In the genomic region with DNA sequence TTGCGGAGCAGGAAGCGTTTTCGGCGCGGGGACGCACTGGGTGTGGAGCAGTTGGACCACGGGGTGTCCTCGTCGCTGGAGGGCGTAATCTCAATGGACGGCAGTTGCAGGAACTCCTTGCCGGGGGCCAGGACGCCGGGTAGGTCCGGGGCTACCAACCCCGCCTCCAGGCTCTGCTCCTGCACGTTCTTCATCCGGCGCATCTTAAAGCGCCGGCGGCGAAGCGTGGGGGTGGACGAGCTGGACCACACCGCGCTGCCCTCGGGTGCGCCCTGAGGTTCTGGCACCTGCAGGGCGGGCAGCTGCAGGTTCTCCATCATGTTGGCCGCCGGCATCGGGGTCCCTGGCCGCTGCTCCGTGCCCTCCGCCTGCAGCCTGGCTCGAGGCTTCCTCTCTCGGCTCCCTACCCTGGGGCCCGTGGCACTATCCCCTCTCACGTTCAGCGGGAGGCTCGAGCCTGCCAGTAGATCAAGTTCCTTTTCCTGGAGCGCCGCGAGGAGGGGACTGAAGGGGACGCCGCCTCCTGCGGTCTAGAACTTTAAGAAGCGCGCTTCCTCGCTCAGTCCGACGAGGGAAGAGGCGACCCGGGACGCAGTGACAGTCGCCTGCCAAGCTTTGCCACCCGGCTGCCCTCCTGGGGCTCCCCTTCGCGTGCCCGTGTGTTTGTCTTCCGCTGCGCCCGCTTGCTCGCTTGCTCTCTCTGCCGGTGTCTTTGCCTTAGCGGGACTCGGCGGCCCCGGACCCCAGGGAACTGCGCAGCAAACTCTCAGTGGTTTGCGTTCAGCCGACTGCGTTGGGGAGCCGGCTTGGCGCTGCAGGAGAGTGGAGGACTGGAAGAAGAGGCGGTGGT, we compare ENCODE assay signal across 8 mouse cellular contexts.
DNase-seq lines count a peak whose midpoint lies in the region; ATAC-seq and TF ChIP-seq lines count a peak whose summit lies in the region.

No protein-coding gene starts in this region.

- no peaks in the 10 kb centered on the region for H3K4me1 ChIP-seq in hindbrain, embryonic 14.5 days (replicated peaks; ENCODE audit: control insufficient read depth, insufficient read depth, low read length)
- H3K4me1 ChIP-seq in limb, embryonic 13.5 days, result peaks cover 13% of the 10 kb centered on the region
- H3K4me1 ChIP-seq in midbrain, embryonic 13.5 days (replicated peaks), result peaks cover 20% of the 10 kb centered on the region
- peaks cover 15% of the 10 kb centered on the region; the same call in 1 of the 2 replicates for H3K4me1 ChIP-seq in small intestine, adult 2 months (ENCODE audit: control insufficient read depth, insufficient read depth, insufficient read length, low read length)

- under 1% methylated on average over 76 of the region's 77 CpGs for WGBS in hindbrain, embryonic 14.5 days
- WGBS in limb, embryonic 13.5 days, result under 1% methylated on average over 77 of the region's 77 CpGs
- WGBS in midbrain, embryonic 13.5 days, result under 1% methylated on average over 76 of the region's 77 CpGs
- under 1% methylated on average over 77 of the region's 77 CpGs for WGBS in small intestine, adult 2 months

- no peaks in the 10 kb centered on the region for H3K9me3 ChIP-seq in hindbrain, embryonic 14.5 days (ENCODE audit: control insufficient read depth, low read length)
- no peaks in the 10 kb centered on the region for H3K9me3 ChIP-seq in limb, embryonic 13.5 days
- H3K9me3 ChIP-seq in midbrain, embryonic 13.5 days, result no peaks in the 10 kb centered on the region

- peak; percentile 57 for DNase-seq in WW6 (ENCODE audit: low read depth, low spot score)
- DNase-seq in cerebellum, postnatal 10 days, result peak; percentile 81 to 83
- peak; percentile 30 to 33 for DNase-seq in frontal cortex, postnatal 36 days (ENCODE audit: low spot score in 2 of 2)
- peak; percentile 50 for DNase-seq in hindbrain, embryonic 14.5 days (ENCODE audit: low spot score)
- DNase-seq in yolk sac, embryonic 10.5 days (ENCODE audit: low spot score), result no peak

- TF ChIP-seq CTCF in small intestine, adult 2 months (IDR thresholded peaks at IDR 0.05; ENCODE audit: extremely low read depth, insufficient read length, insufficient replicate concordance, low read depth, low read length), result no peak

- peak overlapping the region; percentile 98 for H3K4me2 ChIP-seq in hindbrain, embryonic 14.5 days (replicated peaks)
- H3K4me2 ChIP-seq in limb, embryonic 13.5 days (replicated peaks), result peak overlapping the region; percentile 100
- H3K4me2 ChIP-seq in midbrain, embryonic 13.5 days (replicated peaks), result peak overlapping the region; percentile 97

- no peaks in the 10 kb centered on the region for H3K36me3 ChIP-seq in hindbrain, embryonic 14.5 days (replicated peaks; ENCODE audit: control insufficient read depth, insufficient read depth)
- H3K36me3 ChIP-seq in limb, embryonic 13.5 days, result no peaks in the 10 kb centered on the region
- H3K36me3 ChIP-seq in midbrain, embryonic 13.5 days, result no peaks in the 10 kb centered on the region
- no peaks in the 10 kb centered on the region for H3K36me3 ChIP-seq in small intestine, adult 2 months (ENCODE audit: control insufficient read depth, insufficient read depth, low read length)

- peak overlapping the region; percentile 54 for H3K4me3 ChIP-seq in hindbrain, embryonic 14.5 days (replicated peaks; ENCODE audit: low read length)
- peak overlapping the region; percentile 66 for H3K4me3 ChIP-seq in limb, embryonic 13.5 days
- peak overlapping the region; percentile 52 for H3K4me3 ChIP-seq in midbrain, embryonic 13.5 days (replicated peaks)
- H3K4me3 ChIP-seq in small intestine, adult 2 months (ENCODE audit: low read depth, low read length), result peak overlapping the region; percentile 75

- 0 out of 2 replicates have a peak, but pooled peaks have one; percentile 5 for TF ChIP-seq POLR2A in small intestine, adult 2 months (IDR thresholded peaks at IDR 0.05; ENCODE audit: low read depth, low read length)

- ATAC-seq in hindbrain, embryonic 14.5 days (ENCODE audit: low FRiP score), result peak; percentile 67
- ATAC-seq in limb, embryonic 13.5 days (ENCODE audit: low FRiP score, low read depth), result peak; percentile 26; the same call in 1 of the 2 replicates
- ATAC-seq in midbrain, embryonic 13.5 days, result peak; percentile 76

- H3K9ac ChIP-seq in hindbrain, embryonic 14.5 days, result peak overlapping the region; percentile 65
- H3K9ac ChIP-seq in limb, embryonic 13.5 days, result peak overlapping the region; percentile 76
- peak overlapping the region; percentile 59 for H3K9ac ChIP-seq in midbrain, embryonic 13.5 days (replicated peaks)

- H3K27me3 ChIP-seq in hindbrain, embryonic 14.5 days (ENCODE audit: control insufficient read depth, insufficient read depth, low read length), result peaks cover 12% of the 10 kb centered on the region
- peaks cover 27% of the 10 kb centered on the region for H3K27me3 ChIP-seq in limb, embryonic 13.5 days
- peaks cover 31% of the 10 kb centered on the region for H3K27me3 ChIP-seq in midbrain, embryonic 13.5 days
- no peaks in the 10 kb centered on the region for H3K27me3 ChIP-seq in small intestine, adult 2 months (ENCODE audit: control insufficient read depth, insufficient read depth, low read length)

- 0 out of 2 replicates have a peak overlapping the region, but pooled peaks have one; percentile 22 for H3K27ac ChIP-seq in hindbrain, embryonic 14.5 days
- no peak overlapping the region for H3K27ac ChIP-seq in limb, embryonic 13.5 days
- no peak overlapping the region for H3K27ac ChIP-seq in midbrain, embryonic 13.5 days
- H3K27ac ChIP-seq in small intestine, adult 2 months (ENCODE audit: insufficient read depth, low read depth, low read length), result peak overlapping the region; percentile 52; the same call in 1 of the 2 replicates

Comparison
In these comparisons a context has a peak if more than half of its experiments do, and no peak if none do; other contexts are left out.
1. ATAC-seq: peak in every context shown above with its lines; median percentile 76 in midbrain, embryonic 13.5 days; 67 in hindbrain, embryonic 14.5 days; 26 in limb, embryonic 13.5 days.
2. H3K27ac ChIP-seq: peak in hindbrain, embryonic 14.5 days (single experiment) and small intestine, adult 2 months (single experiment); none in limb, embryonic 13.5 days (single experiment) and midbrain, embryonic 13.5 days (single experiment).
3. Peak in every context shown above with its lines, with median percentiles within 50 percentile points of each other: H3K4me2 ChIP-seq, H3K4me3 ChIP-seq and H3K9ac ChIP-seq.